Mouse (Mus musculus) heart, adult 2 months (tissue): ENCODE measurements around the gene Cblb. TPM values are rescaled to one million over a fixed set of nuclear protein-coding genes. Genes with fewer than 3 reads are reported as not detected.

ENCODE experiments used
- DNase-seq, 2 experiments: peaks; one replicate each; pipeline ENCODE4 v3.0.0; 2021
- H3K27ac ChIP-seq: fragments of 200-600 bp; 2 replicates; pipeline ENCODE4 v1.8.1; 2022
- H3K27me3 ChIP-seq: fragments of 200-500 bp; 2 replicates; pipeline ENCODE4 v1.6.1; 2012; ENCODE audit warnings: mild to moderate bottlenecking, low read length, inconsistent platforms, mixed read lengths; ENCODE audit not compliant: control insufficient read depth, insufficient read depth
- H3K36me3 ChIP-seq: fragments of 200-500 bp; 2 replicates; pipeline ENCODE4 v1.6.1; 2012; ENCODE audit warnings: low read length, inconsistent platforms; ENCODE audit not compliant: control insufficient read depth, insufficient read depth
- H3K4me1 ChIP-seq: fragments of 200-500 bp; 2 replicates; pipeline ENCODE4 v1.6.1; 2011; ENCODE audit warnings: low read length; ENCODE audit not compliant: control insufficient read depth, insufficient read depth
- H3K4me3 ChIP-seq: fragments of 200-600 bp; 2 replicates; pipeline ENCODE4 v1.8.1; 2022
- H3K79me2 ChIP-seq: fragments of 200-500 bp; replicated peaks from 2 replicates; pipeline ENCODE4 v1.6.1; 2012; ENCODE audit warnings: mild to moderate bottlenecking, inconsistent platforms, low read length, moderate library complexity, mixed read lengths; ENCODE audit not compliant: control insufficient read depth, insufficient read depth
- H3K9ac ChIP-seq: fragments of 200-500 bp; 2 replicates; pipeline ENCODE4 v1.6.1; 2012; ENCODE audit warnings: low read depth, mild to moderate bottlenecking, control low read depth, inconsistent platforms, low read length, mixed read lengths
- CTCF ChIP-seq: fragments of 200-600 bp; IDR thresholded peaks from 2 replicates; pipeline ENCODE4 v1.8.1; 2022; ENCODE audit warnings: antibody characterized with exemption, mild to moderate bottlenecking, moderate library complexity
- EP300 ChIP-seq: fragments of 200-500 bp; IDR thresholded peaks from 2 replicates; pipeline ENCODE4 v1.6.1; 2011; ENCODE audit warnings: low read depth, low read length, control low read depth; ENCODE audit not compliant: insufficient read depth
- POLR2A ChIP-seq: fragments of 200-500 bp; IDR thresholded peaks from 2 replicates; pipeline ENCODE4 v1.6.1; 2011; ENCODE audit warnings: mild to moderate bottlenecking, low read depth, low read length, control low read depth; ENCODE audit not compliant: insufficient read depth
- WGBS: fragments of 180-500 bp; shearing (Covaris S2); methylation state at CpG from one replicate; pipeline ENCODE4 v1.1.7; 2018; 5-methylcytosine and 5-hydroxymethylcytosine counted together
- intact Hi-C: fragments of 180-260 bp; cut with DNase I; formaldehyde crosslinking; loops from one replicate; pipeline ENCODE4 v1.15.1; 2025
- polyA plus RNA-seq: library from polyadenylated mRNA; depleted of rRNA; stranded (reverse); fragments of >200 nt; gene quantifications from 2 replicates; pipeline ENCODE4 v1.2.3, GENCODE M21; 2012
- total RNA-seq, 2 experiments: library from RNA; stranded (reverse); gene quantifications; 2 replicates each; pipeline ENCODE4 v1.2.3; 2021

The Cblb gene
- total and polyA plus RNA-seq, 3 experiments, result 7.5 to 14.0 (median 13.6) TPM

DNA sequence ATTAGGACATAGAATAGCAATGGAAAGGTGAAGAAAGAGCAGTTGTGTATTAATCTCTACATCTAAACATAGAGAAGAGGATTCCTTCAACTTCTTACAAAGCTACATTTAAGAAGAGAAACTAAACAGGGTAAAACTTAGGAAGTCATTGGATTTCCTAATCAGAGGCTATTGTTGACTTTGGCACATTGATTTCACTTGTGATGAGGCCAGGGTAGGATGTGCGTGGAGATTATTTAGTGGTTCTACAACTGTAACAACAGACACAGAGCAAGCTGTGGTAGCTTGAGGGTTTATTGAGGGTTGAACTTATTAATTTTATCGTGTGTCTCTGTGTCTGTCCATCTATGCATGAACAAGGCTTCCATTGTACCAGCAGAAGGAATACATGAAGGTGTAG lies 7.8 kb downstream of the Cblb start:
- no peak for DNase-seq
- TF ChIP-seq CTCF (no peak), POLR2A (no peak), EP300 (no peak)
- Histone ChIP-seq H3K4me3 (no peak overlapping the region), H3K4me1 (peaks cover 18% of the 10 kb centered on the region), H3K27ac (no peak overlapping the region), H3K79me2 (peaks cover 5% of the 10 kb centered on the region), H3K9ac (no peak overlapping the region), H3K36me3 (peaks cover 51% of the 10 kb centered on the region), H3K27me3 (no peaks in the 10 kb centered on the region)
- WGBS, result 34% methylated on average over 2 of the region's 2 CpGs
- intact Hi-C loops, result no loop called here

DNA sequence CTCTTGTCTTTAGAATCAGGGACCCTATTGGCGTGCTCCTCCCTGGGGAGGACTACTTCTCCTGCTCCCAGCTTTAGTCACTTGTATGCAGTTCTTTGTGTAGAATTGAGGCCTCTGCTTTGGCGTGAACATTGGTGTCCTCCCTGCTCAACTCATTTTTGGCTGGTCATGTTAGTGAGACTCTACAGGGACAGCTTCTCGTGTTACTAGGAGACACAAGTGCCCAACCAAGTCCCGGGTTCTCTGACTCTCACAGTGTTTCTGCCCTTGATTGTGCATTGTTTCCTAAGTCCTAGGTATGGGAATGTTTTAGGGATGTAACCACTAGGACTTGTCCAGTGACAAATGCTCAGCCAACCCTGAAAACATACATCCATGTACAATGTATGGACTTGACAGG lies 9.9 kb downstream of the Cblb start:
- intact Hi-C loops, result no loop called here
- no peaks in the 10 kb centered on the region for H3K27me3 ChIP-seq
- DNase-seq, result no peak
- no peak overlapping the region for H3K27ac ChIP-seq
- peaks cover 17% of the 10 kb centered on the region for H3K4me1 ChIP-seq
- H3K36me3 ChIP-seq, result peaks cover 39% of the 10 kb centered on the region
- H3K4me3 ChIP-seq, result no peak overlapping the region
- H3K79me2 ChIP-seq, result peaks cover 5% of the 10 kb centered on the region
- 55% methylated on average over 4 of the region's 4 CpGs for WGBS
- TF ChIP-seq CTCF (no peak), POLR2A (no peak), EP300 (no peak)
- H3K9ac ChIP-seq, result no peak overlapping the region

DNA sequence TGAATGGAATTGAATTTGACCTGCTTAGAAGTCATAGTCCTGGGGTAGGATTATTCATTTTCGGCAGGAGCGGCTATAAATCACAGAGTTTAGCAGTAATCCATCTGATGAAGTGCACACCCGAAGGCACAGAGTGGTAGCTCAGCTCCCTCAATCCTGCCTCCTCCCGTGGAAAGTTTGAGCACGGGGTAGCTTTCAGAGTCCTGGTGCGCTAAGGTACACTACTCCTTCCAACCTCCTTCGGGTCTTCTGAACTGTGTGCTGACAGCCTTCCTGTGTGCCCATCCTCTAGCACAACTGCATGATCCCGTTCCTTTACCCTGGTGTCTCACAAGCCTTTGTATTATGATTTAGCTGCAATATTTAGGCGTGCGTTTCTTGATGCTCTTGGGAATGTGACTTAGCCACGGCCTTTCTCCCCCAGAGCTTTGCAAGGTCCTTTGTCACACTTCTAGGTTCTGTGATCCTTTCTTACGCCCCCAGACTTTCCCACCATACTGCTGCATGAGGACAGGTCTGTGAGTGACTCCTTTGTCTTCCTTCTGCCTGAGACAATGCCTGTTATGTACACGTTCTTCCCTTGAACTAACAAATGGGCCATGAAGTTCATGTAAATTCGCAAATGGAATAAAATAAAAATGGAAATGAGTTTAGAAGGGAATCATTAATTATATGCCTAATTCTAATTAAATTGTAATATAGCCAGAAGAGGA lies 11.8 kb downstream of the Cblb start:
- Histone ChIP-seq H3K27ac (no peak overlapping the region), H3K27me3 (no peaks in the 10 kb centered on the region), H3K36me3 (peaks cover 35% of the 10 kb centered on the region), H3K9ac (no peak overlapping the region), H3K79me2 (peaks cover 7% of the 10 kb centered on the region; the same call in 1 of the 2 replicates), H3K4me3 (no peak overlapping the region), H3K4me1 (peaks cover 17% of the 10 kb centered on the region)
- intact Hi-C loops, result no loop called here
- TF ChIP-seq EP300, result no peak
- no peak for TF ChIP-seq POLR2A
- TF ChIP-seq CTCF, result no peak
- no peak for DNase-seq
- 80% methylated on average over 14 of the region's 14 CpGs for WGBS

DNA sequence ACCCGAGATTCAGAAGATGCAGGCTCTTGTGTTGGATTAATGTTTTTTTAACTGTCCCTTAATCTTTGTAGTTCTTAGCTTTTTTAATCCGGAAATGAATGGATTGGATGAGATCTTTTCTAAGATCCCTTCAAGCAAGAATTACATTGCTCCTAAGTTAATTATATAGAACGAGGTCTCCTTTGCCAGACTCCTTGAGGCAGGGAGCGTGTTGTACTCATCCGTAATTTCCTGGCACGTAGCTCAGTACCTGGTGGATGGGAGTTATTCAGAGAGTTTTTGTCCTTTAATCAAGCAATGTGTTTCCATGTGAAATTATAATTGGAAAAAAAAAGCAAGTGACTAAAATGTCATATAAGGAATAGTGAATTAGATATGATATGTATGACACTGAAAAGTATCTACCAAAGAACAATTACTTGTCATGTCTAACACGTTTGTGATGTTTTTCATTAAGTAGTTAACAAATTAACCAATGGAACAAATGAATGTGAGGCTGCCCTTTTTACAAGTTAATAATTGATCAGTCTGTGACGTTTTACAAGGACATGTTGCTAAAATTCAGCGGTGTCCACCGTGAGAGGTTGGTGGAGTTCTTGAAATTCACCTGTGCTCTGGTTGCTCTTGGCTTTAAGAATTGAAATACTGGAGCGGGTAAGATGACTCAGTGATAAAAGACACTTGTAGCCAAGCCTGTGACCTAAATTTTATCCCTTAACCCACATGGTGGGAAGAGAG lies 12.5 kb downstream of the Cblb start:
- peaks cover 38% of the 10 kb centered on the region for H3K36me3 ChIP-seq
- WGBS, result 84% methylated on average over 11 of the region's 11 CpGs
- intact Hi-C loops, result no loop called here
- H3K79me2 ChIP-seq, result peaks cover 7% of the 10 kb centered on the region; the same call in 1 of the 2 replicates
- H3K4me1 ChIP-seq, result peaks cover 15% of the 10 kb centered on the region
- H3K9ac ChIP-seq, result no peak overlapping the region
- TF ChIP-seq CTCF (no peak), POLR2A (no peak), EP300 (no peak)
- H3K27me3 ChIP-seq, result no peaks in the 10 kb centered on the region
- no peak overlapping the region for H3K27ac ChIP-seq
- H3K4me3 ChIP-seq, result no peak overlapping the region
- no peak for DNase-seq

DNA sequence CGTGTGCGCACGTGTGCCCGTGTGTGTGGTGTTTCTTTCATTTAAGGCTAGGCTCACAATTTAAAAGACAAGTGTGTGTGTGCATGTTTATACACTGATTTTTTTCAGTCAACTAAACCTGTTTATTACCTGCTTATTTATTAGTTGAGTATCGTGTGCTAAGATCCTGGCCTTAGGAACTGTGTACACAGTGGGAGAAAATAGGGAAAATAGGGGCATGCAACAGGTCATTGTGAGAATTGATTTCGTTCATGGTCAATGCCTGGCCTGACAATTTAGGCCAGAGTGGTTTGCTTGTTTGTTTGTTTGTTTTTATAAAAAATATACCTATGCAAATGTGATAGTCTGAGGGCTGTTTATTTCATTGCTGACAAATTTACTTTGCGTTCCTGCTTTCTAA lies 13.5 kb downstream of the Cblb start:
- Histone ChIP-seq H3K27ac (no peak overlapping the region), H3K36me3 (peaks cover 33% of the 10 kb centered on the region), H3K79me2 (peaks cover 7% of the 10 kb centered on the region; the same call in 1 of the 2 replicates), H3K27me3 (no peaks in the 10 kb centered on the region), H3K4me1 (peaks cover 11% of the 10 kb centered on the region), H3K4me3 (no peak overlapping the region), H3K9ac (no peak overlapping the region)
- no peak for DNase-seq
- no peak for TF ChIP-seq EP300
- no peak for TF ChIP-seq CTCF
- intact Hi-C loops, result no loop called here
- WGBS, result 94% methylated on average over 7 of the region's 7 CpGs

DNA sequence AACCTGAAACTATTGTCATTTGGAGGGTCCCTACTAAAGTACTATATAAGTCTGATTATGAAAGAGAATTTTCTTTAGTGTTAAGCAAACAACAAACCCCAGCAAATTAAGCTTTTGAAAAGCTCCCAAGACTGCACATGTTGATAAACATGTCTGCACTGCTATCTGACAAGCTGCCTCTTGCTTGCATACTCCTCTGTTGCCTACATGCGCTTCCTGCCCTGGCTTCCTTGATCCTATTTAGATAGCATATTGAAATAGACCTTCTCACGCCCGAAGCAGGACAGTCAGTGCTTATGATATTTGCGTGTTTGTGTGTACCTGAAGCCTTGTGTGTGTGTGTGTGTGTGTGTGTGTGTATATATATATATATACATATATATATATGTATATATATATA lies 14.0 kb downstream of the Cblb start:
- 43% methylated on average over 4 of the region's 4 CpGs for WGBS
- Histone ChIP-seq H3K4me1 (peaks cover 11% of the 10 kb centered on the region), H3K9ac (no peak overlapping the region), H3K27me3 (no peaks in the 10 kb centered on the region), H3K36me3 (peaks cover 28% of the 10 kb centered on the region), H3K4me3 (no peak overlapping the region), H3K27ac (no peak overlapping the region), H3K79me2 (peaks cover 7% of the 10 kb centered on the region; the same call in 1 of the 2 replicates)
- TF ChIP-seq POLR2A, result no peak
- TF ChIP-seq EP300, result no peak
- no peak for TF ChIP-seq CTCF
- intact Hi-C loops, result no loop called here
- no peak for DNase-seq
